Mouse (Mus musculus) gastrocnemius, postnatal 10 days (tissue): ENCODE results near the gene Dgat2. TPM values are rescaled to one million over a fixed set of nuclear protein-coding genes. Genes with fewer than 3 reads are reported as not detected.

Experiments
- DNase-seq: peaks from one replicate; pipeline ENCODE4 v3.0.0; 2021; ENCODE audit warnings: mixed read lengths
- total RNA-seq, 2 experiments: library from RNA; stranded (reverse); gene quantifications; 2 replicates each; pipeline ENCODE4 v1.2.3; 2021

Dgat2 gene
- total RNA-seq, 2 experiments from 2014 or later: 11.4 to 15.6 TPM

- DNase-seq: no peak
These were observed 20.6 kb downstream of the Dgat2 start for GRCm38 (mm10) chr7:99161961-99162360.

- DNase-seq: peak; percentile 43
These were observed 21.0 kb downstream of the Dgat2 start for GRCm38 (mm10) chr7:99161529-99161928.

- no peak for DNase-seq
These were observed 21.5 kb downstream of the Dgat2 start for GRCm38 (mm10) chr7:99160995-99161394.

- DNase-seq: no peak
These were observed 23.1 kb downstream of the Dgat2 start for GRCm38 (mm10) chr7:99159446-99159845.

- DNase-seq: no peak
These were observed 23.6 kb downstream of the Dgat2 start for GRCm38 (mm10) chr7:99158904-99159303.

- no peak for DNase-seq
These were observed 24.5 kb downstream of the Dgat2 start for GRCm38 (mm10) chr7:99158011-99158410.

GRCm38 (mm10) chr7:99156737-99157136 lies 25.8 kb downstream of the Dgat2 start:
- no peak for DNase-seq

GRCm38 (mm10) chr7:99155311-99156289 lies 26.9 kb downstream of the Dgat2 start:
- no peak for DNase-seq

- DNase-seq: no peak
These were observed 27.8 kb downstream of the Dgat2 start for GRCm38 (mm10) chr7:99154648-99155151.

- no peak for DNase-seq
These were observed 28.8 kb downstream of the Dgat2 start for GRCm38 (mm10) chr7:99153686-99154202.

GRCm38 (mm10) chr7:99152756-99153155 lies 29.8 kb downstream of the Dgat2 start:
- DNase-seq: no peak

GRCm38 (mm10) chr7:99151342-99151741 lies 31.2 kb downstream of the Dgat2 start:
- peak; percentile 97 for DNase-seq

GRCm38 (mm10) chr7:99149017-99149416 lies 33.5 kb downstream of the Dgat2 start:
- no peak for DNase-seq

- DNase-seq: no peak
These were observed 35.0 kb downstream of the Dgat2 start for GRCm38 (mm10) chr7:99147494-99147893.

GRCm38 (mm10) chr7:99146906-99147305 lies 35.6 kb downstream of the Dgat2 start:
- no peak for DNase-seq

GRCm38 (mm10) chr7:99146011-99146410 lies 36.5 kb downstream of the Dgat2 start:
- DNase-seq: no peak

- DNase-seq: no peak
These were observed 37.9 kb downstream of the Dgat2 start for GRCm38 (mm10) chr7:99144616-99145015.

- no peak for DNase-seq
These were observed 39.3 kb downstream of the Dgat2 start for GRCm38 (mm10) chr7:99143244-99143643.

GRCm38 (mm10) chr7:99141919-99142606 lies 40.5 kb downstream of the Dgat2 start:
- DNase-seq: no peak

- peak; percentile 98 for DNase-seq
These were observed 41.3 kb downstream of the Dgat2 start, which contains the start of gene Uvrag for GRCm38 (mm10) chr7:99140984-99141918. Uvrag (minus strand) TSS chr7:99141141.

- no peak for DNase-seq
These were observed 42.0 kb downstream of the Dgat2 start for GRCm38 (mm10) chr7:99140511-99140910.
